Mouse (Mus musculus) forebrain, embryonic 13.5 days (tissue): Measurements from ENCODE around the gene Fmc1. TPM values are rescaled to one million over a fixed set of nuclear protein-coding genes. Genes with fewer than 3 reads are reported as not detected.

ENCODE experiments used
- ATAC-seq: fragments of 200-750 bp; cut with Nextera tagmentation; 2 replicates; pipeline ENCODE4 v1.8.0; 2017
- H3K27ac ChIP-seq: fragments of 300-500 bp; sonication (generic); 2 replicates; pipeline ENCODE4 v1.5.1; 2015; ENCODE audit warnings: inconsistent platforms, mild to moderate bottlenecking, moderate library complexity
- H3K27me3 ChIP-seq: fragments of 300-500 bp; sonication (generic); 2 replicates; pipeline ENCODE4 v1.6.1; 2015; ENCODE audit warnings: mild to moderate bottlenecking, inconsistent platforms
- H3K36me3 ChIP-seq: fragments of 300-500 bp; sonication (generic); 2 replicates; pipeline ENCODE4 v1.6.1; 2015; ENCODE audit warnings: mild to moderate bottlenecking, inconsistent platforms; ENCODE audit not compliant: poor library complexity, severe bottlenecking
- H3K4me1 ChIP-seq: fragments of 300-500 bp; sonication (generic); 2 replicates; pipeline ENCODE4 v1.6.1; 2015; ENCODE audit warnings: inconsistent platforms
- H3K4me2 ChIP-seq: fragments of 300-500 bp; sonication (generic); 2 replicates; pipeline ENCODE4 v1.6.1; 2015; ENCODE audit warnings: inconsistent platforms, mild to moderate bottlenecking, moderate library complexity
- H3K4me3 ChIP-seq: fragments of 300-500 bp; sonication (generic); 2 replicates; pipeline ENCODE4 v1.5.1; 2015; ENCODE audit warnings: mild to moderate bottlenecking, inconsistent platforms
- H3K9ac ChIP-seq: fragments of 300-500 bp; sonication (generic); 2 replicates; pipeline ENCODE4 v1.6.1; 2015; ENCODE audit warnings: mild to moderate bottlenecking, inconsistent platforms
- H3K9me3 ChIP-seq: fragments of 300-500 bp; sonication (generic); replicated peaks from 2 replicates; pipeline ENCODE4 v1.6.1; 2016; ENCODE audit warnings: inconsistent platforms
- WGBS: fragments of 180-500 bp; shearing (Covaris S2); methylation state at CpG from one replicate; pipeline ENCODE4 v1.1.7; 2015; 5-methylcytosine and 5-hydroxymethylcytosine counted together
- microRNA-seq: library from miRNA; unstranded; fragments of <30 nt; microRNA quantifications from one replicate; pipeline ENCODE4, GENCODE M21; 2016
- polyA plus RNA-seq: library from polyadenylated mRNA; unstranded; fragments of >200 nt; fragmentation: Nextera tagmentation; extraction: Ambion mirVana; gene quantifications from 2 replicates; pipeline ENCODE4 v1.2.1, GENCODE M21; 2015

Fmc1 gene
- polyA plus RNA-seq, 1 experiment from 2014 or later: 177 TPM

- H3K27ac ChIP-seq: no peak overlapping the region
- peaks cover 44% of the 10 kb centered on the region for H3K36me3 ChIP-seq
- no peaks in the 10 kb centered on the region for H3K9me3 ChIP-seq
- H3K4me2 ChIP-seq: no peak overlapping the region
- no peak overlapping the region for H3K4me3 ChIP-seq
- H3K4me1 ChIP-seq: no peaks in the 10 kb centered on the region
- no peak for ATAC-seq
- H3K27me3 ChIP-seq: no peaks in the 10 kb centered on the region
- H3K9ac ChIP-seq: no peak overlapping the region
- WGBS: 93% methylated on average over 3 of the region's 3 CpGs
These were observed 47.0 kb downstream of the Fmc1 start for GRCm38 (mm10) chr6:38580112-38580857.

- WGBS: 92% methylated on average over 3 of the region's 3 CpGs
- peaks cover 49% of the 10 kb centered on the region for H3K36me3 ChIP-seq
- H3K9me3 ChIP-seq: no peaks in the 10 kb centered on the region
- H3K9ac ChIP-seq: no peak overlapping the region
- no peak overlapping the region for H3K4me3 ChIP-seq
- ATAC-seq: no peak
- H3K4me1 ChIP-seq: no peaks in the 10 kb centered on the region
- no peaks in the 10 kb centered on the region for H3K27me3 ChIP-seq
- no peak overlapping the region for H3K27ac ChIP-seq
- no peak overlapping the region for H3K4me2 ChIP-seq
These were observed 48.4 kb downstream of the Fmc1 start for GRCm38 (mm10) chr6:38581711-38582110.

Small RNA genes lying within 50 kb of the gene (microRNA-seq; reads per million reads assigned to microRNA genes)
- not detected for gene Mir7670

Other genes with a start within 250 kb of the Fmc1 start
- gene Zc3hav1l, start 234.2 kb upstream of the Fmc1 start, polyA plus RNA-seq: 8.2 and 8.7 TPM in 2 replicates
- 0.75 and 1.0 TPM in 2 replicates for gene Zc3hav1, start 178.9 kb upstream of the Fmc1 start, polyA plus RNA-seq
- 9.5 and 9.7 TPM in 2 replicates for gene Ttc26, start 152.0 kb upstream of the Fmc1 start, polyA plus RNA-seq
- gene Ubn2, start 99.6 kb upstream of the Fmc1 start, polyA plus RNA-seq: 22.2 and 22.4 TPM in 2 replicates
- 40.1 and 40.9 TPM in 2 replicates for gene Luc7l2, start 17.8 kb downstream of the Fmc1 start, polyA plus RNA-seq
- gene Klrg2, start 103.7 kb downstream of the Fmc1 start, polyA plus RNA-seq: 0.06 and 0.19 TPM in 2 replicates
- gene Clec2l, start 129.6 kb downstream of the Fmc1 start, polyA plus RNA-seq: 3.6 and 3.8 TPM in 2 replicates